Mouse (Mus musculus) lung, embryonic 14.5 days (tissue): ENCODE data around the gene Slc29a3. TPM values are rescaled to one million over a fixed set of nuclear protein-coding genes. Genes with fewer than 3 reads are reported as not detected.
A peak's percentile ranks its signal among the peaks of the same experiment; 100 is the strongest.
"Not testable (repeated sequence)": the region's sequence is repeated elsewhere in the genome, so short reads cannot be mapped to it uniquely, and the experiment has no call there.

Experiments
- ATAC-seq: fragments of 200-750 bp; cut with Nextera tagmentation; 2 replicates; pipeline ENCODE4 v1.8.0; 2017; ENCODE audit warnings: mild to moderate bottlenecking, moderate TSS enrichment, moderate library complexity; ENCODE audit not compliant: insufficient read depth
- DNase-seq: peaks from one replicate; pipeline ENCODE4 v3.0.0-alpha.2; 2015
- H3K27ac ChIP-seq: fragments of 300-500 bp; sonication (generic); 2 replicates; pipeline ENCODE4 v1.5.1; 2014; ENCODE audit warnings: low read depth, mild to moderate bottlenecking, moderate library complexity
- H3K27me3 ChIP-seq: fragments of 300-500 bp; sonication (generic); 2 replicates; pipeline ENCODE4 v1.6.1; 2014; ENCODE audit warnings: low read length, control low read depth; ENCODE audit not compliant: insufficient read depth
- H3K36me3 ChIP-seq: fragments of 300-500 bp; sonication (generic); 2 replicates; pipeline ENCODE4 v1.6.1; 2014; ENCODE audit warnings: control low read depth; ENCODE audit not compliant: insufficient read depth
- H3K4me1 ChIP-seq: fragments of 300-500 bp; sonication (generic); 2 replicates; pipeline ENCODE4 v1.6.1; 2014; ENCODE audit warnings: antibody characterized with exemption, control low read depth; ENCODE audit not compliant: insufficient read depth
- H3K4me2 ChIP-seq: fragments of 300-500 bp; sonication (generic); 2 replicates; pipeline ENCODE4 v1.6.1; 2014; ENCODE audit warnings: mild to moderate bottlenecking
- H3K4me3 ChIP-seq: fragments of 300-500 bp; sonication (generic); 2 replicates; pipeline ENCODE4 v1.5.1; 2014; ENCODE audit warnings: low read depth, low read length
- H3K9ac ChIP-seq: fragments of 300-500 bp; sonication (generic); 2 replicates; pipeline ENCODE4 v1.6.1; 2014
- H3K9me3 ChIP-seq: fragments of 300-500 bp; sonication (generic); 2 replicates; pipeline ENCODE4 v1.6.1; 2016; ENCODE audit warnings: low read depth, low read length, control low read depth
- CTCF ChIP-seq: IDR thresholded peaks from 2 replicates; pipeline ENCODE4 v1.5.1; 2016; ENCODE audit warnings: antibody characterized with exemption, low read depth
- WGBS: fragments of 180-500 bp; shearing (Covaris S2); extraction: QIAGEN DNeasy Blood & Tissue Kit; methylation state at CpG from one replicate; pipeline ENCODE4 v1.1.7; 2014; 5-methylcytosine and 5-hydroxymethylcytosine counted together
- polyA plus RNA-seq: library from polyadenylated mRNA; unstranded; fragments of >200 nt; fragmentation: Nextera tagmentation; extraction: Ambion mirVana; gene quantifications from 2 replicates; pipeline ENCODE4 v1.2.1, GENCODE M21; 2014

Gene Slc29a3
- polyA plus RNA-seq, 1 experiment from 2014 or later, result 7.4 TPM

- H3K9me3 ChIP-seq, result no peaks in the 10 kb centered on the region
- no peak overlapping the region for H3K9ac ChIP-seq
- no peaks in the 10 kb centered on the region for H3K4me1 ChIP-seq
- H3K4me2 ChIP-seq, result no peak overlapping the region
- no peak overlapping the region for H3K27ac ChIP-seq
- H3K36me3 ChIP-seq, result 0 out of 2 replicates have a peak, but pooled peaks cover 2% of the 10 kb centered on the region
- ATAC-seq, result no peak
- H3K27me3 ChIP-seq, result no peaks in the 10 kb centered on the region
- 71% methylated on average over 3 of the region's 3 CpGs for WGBS
- no peak for DNase-seq
- no peak overlapping the region for H3K4me3 ChIP-seq
- TF ChIP-seq CTCF, result no peak
These were observed 25.7 kb downstream of the Slc29a3 start for GRCm38 (mm10) chr10:60726896-60727295.

- DNase-seq (no peak), ATAC-seq (no peak)
- H3K4me3 ChIP-seq, result no peak overlapping the region
- no peak overlapping the region for H3K9ac ChIP-seq
- 69% methylated on average over 6 of the region's 6 CpGs for WGBS
- no peak overlapping the region for H3K27ac ChIP-seq
- H3K36me3 ChIP-seq, result 0 out of 2 replicates have a peak, but pooled peaks cover 2% of the 10 kb centered on the region
- no peak overlapping the region for H3K4me2 ChIP-seq
- H3K4me1 ChIP-seq, result no peaks in the 10 kb centered on the region
- no peaks in the 10 kb centered on the region for H3K9me3 ChIP-seq
- no peak for TF ChIP-seq CTCF
- H3K27me3 ChIP-seq, result no peaks in the 10 kb centered on the region
These were observed 28.1 kb downstream of the Slc29a3 start for GRCm38 (mm10) chr10:60724496-60724895.

GRCm38 (mm10) chr10:60723345-60723744 is 29.2 kb downstream of the Slc29a3 start:
- H3K27me3 ChIP-seq, result no peaks in the 10 kb centered on the region
- no peak overlapping the region for H3K4me3 ChIP-seq
- WGBS, result 25% methylated on average over 1 of the region's 1 CpGs
- H3K9me3 ChIP-seq, result no peaks in the 10 kb centered on the region
- no peak overlapping the region for H3K27ac ChIP-seq
- DNase-seq, result no peak
- H3K4me2 ChIP-seq, result no peak overlapping the region
- ATAC-seq, result no peak
- H3K4me1 ChIP-seq, result no peaks in the 10 kb centered on the region
- no peak overlapping the region for H3K9ac ChIP-seq
- 0 out of 2 replicates have a peak, but pooled peaks have one; percentile 2 for TF ChIP-seq CTCF
- H3K36me3 ChIP-seq, result 0 out of 2 replicates have a peak, but pooled peaks cover 2% of the 10 kb centered on the region

GRCm38 (mm10) chr10:60721640-60722039 is 31.0 kb downstream of the Slc29a3 start:
- WGBS, result 48% methylated on average over 12 of the region's 12 CpGs
- H3K4me3 ChIP-seq, result no peak overlapping the region
- no peak for TF ChIP-seq CTCF
- ATAC-seq (no peak), DNase-seq (no peak)
- H3K36me3 ChIP-seq, result 0 out of 2 replicates have a peak, but pooled peaks cover 2% of the 10 kb centered on the region
- no peaks in the 10 kb centered on the region for H3K4me1 ChIP-seq
- H3K27me3 ChIP-seq, result no peaks in the 10 kb centered on the region
- H3K9ac ChIP-seq, result no peak overlapping the region
- H3K4me2 ChIP-seq, result no peak overlapping the region
- H3K27ac ChIP-seq, result no peak overlapping the region
- no peaks in the 10 kb centered on the region for H3K9me3 ChIP-seq

- ATAC-seq (no peak), DNase-seq (no peak)
- no peak for TF ChIP-seq CTCF
- Histone ChIP-seq H3K36me3 (peaks cover 10% of the 10 kb centered on the region), H3K9ac (no peak overlapping the region), H3K27me3 (no peaks in the 10 kb centered on the region), H3K4me1 (no peaks in the 10 kb centered on the region), H3K9me3 (no peaks in the 10 kb centered on the region), H3K4me2 (no peak overlapping the region), H3K27ac (no peak overlapping the region), H3K4me3 (no peak overlapping the region)
- WGBS, result 77% methylated on average over 5 of the region's 5 CpGs
These were observed 32.1 kb downstream of the Slc29a3 start for GRCm38 (mm10) chr10:60720461-60720860.

- Histone ChIP-seq H3K27ac (no peak overlapping the region), H3K9me3 (peaks cover 4% of the 10 kb centered on the region; the same call in 1 of the 2 replicates), H3K9ac (no peak overlapping the region), H3K4me3 (no peak overlapping the region), H3K4me2 (no peak overlapping the region), H3K36me3 (peaks cover 16% of the 10 kb centered on the region), H3K4me1 (no peaks in the 10 kb centered on the region), H3K27me3 (no peaks in the 10 kb centered on the region)
- DNase-seq, result no peak
- no peak for TF ChIP-seq CTCF
- ATAC-seq, result no peak
- WGBS, result 86% methylated on average over 2 of the region's 2 CpGs
These were observed 34.1 kb downstream of the Slc29a3 start for GRCm38 (mm10) chr10:60718491-60718890.

GRCm38 (mm10) chr10:60716449-60716848 is 36.1 kb downstream of the Slc29a3 start:
- WGBS, result 89% methylated on average over 3 of the region's 3 CpGs
- Histone ChIP-seq H3K27me3 (no peaks in the 10 kb centered on the region), H3K36me3 (peaks cover 15% of the 10 kb centered on the region)

GRCm38 (mm10) chr10:60712299-60712698 is 40.3 kb downstream of the Slc29a3 start:
- not testable (repeated sequence) for ATAC-seq, H3K9ac ChIP-seq, H3K27ac ChIP-seq, DNase-seq, H3K4me3 ChIP-seq, H3K4me2 ChIP-seq, H3K9me3 ChIP-seq, H3K4me1 ChIP-seq, H3K27me3 ChIP-seq
- peaks cover 15% of the 10 kb centered on the region for H3K36me3 ChIP-seq
- WGBS, result 56% methylated on average over 8 of the region's 8 CpGs

More at GRCm38 (mm10) chr10:60716449-60716848, 36.1 kb downstream of the Slc29a3 start:
- ATAC-seq, result no peak
- Histone ChIP-seq H3K4me2 (no peak overlapping the region), H3K9me3 (peaks cover 4% of the 10 kb centered on the region; the same call in 1 of the 2 replicates), H3K4me1 (no peaks in the 10 kb centered on the region), H3K27ac (no peak overlapping the region), H3K4me3 (no peak overlapping the region), H3K9ac (no peak overlapping the region)
- DNase-seq, result no peak
- no peak for TF ChIP-seq CTCF
